Mouse (Mus musculus): ENCODE data around the gene Megf9. TPM values are rescaled to one million over a fixed set of nuclear protein-coding genes. Genes with fewer than 3 reads are reported as not detected.

Gene Megf9
- polyA plus RNA-seq, 1 experiment from 2014 or later = 4.3 TPM

GRCm38 (mm10) chr4:70391760-70392372 lies 142.9 kb downstream of the Megf9 start:
- Histone ChIP-seq H3K36me3 (ENCODE audit: control insufficient read depth, insufficient read depth) (no peaks in the 10 kb centered on the region), H3K9me3 (replicated peaks; ENCODE audit: control insufficient read depth, low read length) (no peaks in the 10 kb centered on the region), H3K4me3 (ENCODE audit: low read depth, low read length) (no peak overlapping the region), H3K4me1 (ENCODE audit: control insufficient read depth, low read depth, low read length) (no peaks in the 10 kb centered on the region), H3K27ac (ENCODE audit: low read length) (no peak overlapping the region), H3K4me2 (ENCODE audit: low read depth, low read length) (no peak overlapping the region), H3K27me3 (ENCODE audit: control insufficient read depth, insufficient read depth, low read depth, low read length) (no peaks in the 10 kb centered on the region), H3K9ac (ENCODE audit: low read depth, low read length) (no peak overlapping the region)
- no peak for ATAC-seq (ENCODE audit: low read depth)
- 77% methylated on average over 11 of the region's 11 CpGs for WGBS (ENCODE audit: insufficient replicate concordance)

- Histone ChIP-seq H3K27ac (ENCODE audit: low read length) (no peak overlapping the region), H3K27me3 (ENCODE audit: control insufficient read depth, insufficient read depth, low read depth, low read length) (no peaks in the 10 kb centered on the region), H3K4me2 (ENCODE audit: low read depth, low read length) (no peak overlapping the region), H3K36me3 (ENCODE audit: control insufficient read depth, insufficient read depth) (no peaks in the 10 kb centered on the region), H3K4me3 (ENCODE audit: low read depth, low read length) (no peak overlapping the region), H3K9me3 (replicated peaks; ENCODE audit: control insufficient read depth, low read length) (no peaks in the 10 kb centered on the region), H3K9ac (ENCODE audit: low read depth, low read length) (no peak overlapping the region), H3K4me1 (ENCODE audit: control insufficient read depth, low read depth, low read length) (no peaks in the 10 kb centered on the region)
- 82% methylated on average over 9 of the region's 9 CpGs for WGBS (ENCODE audit: insufficient replicate concordance)
- no peak for ATAC-seq (ENCODE audit: low read depth)
Observed at GRCm38 (mm10) chr4:70391073-70391472, 143.7 kb downstream of the Megf9 start.

GRCm38 (mm10) chr4:70386206-70386605 lies 148.6 kb downstream of the Megf9 start:
- no peak overlapping the region for H3K27ac ChIP-seq (ENCODE audit: low read length)
- H3K9ac ChIP-seq (ENCODE audit: low read depth, low read length) = no peak overlapping the region
- 82% methylated on average over 5 of the region's 5 CpGs for WGBS (ENCODE audit: insufficient replicate concordance)
- no peaks in the 10 kb centered on the region for H3K9me3 ChIP-seq (replicated peaks; ENCODE audit: control insufficient read depth, low read length)
- ATAC-seq (ENCODE audit: low read depth) = no peak
- H3K4me3 ChIP-seq (ENCODE audit: low read depth, low read length) = no peak overlapping the region
- H3K4me1 ChIP-seq (ENCODE audit: control insufficient read depth, low read depth, low read length) = no peaks in the 10 kb centered on the region
- H3K4me2 ChIP-seq (ENCODE audit: low read depth, low read length) = no peak overlapping the region
- H3K27me3 ChIP-seq (ENCODE audit: control insufficient read depth, insufficient read depth, low read depth, low read length) = no peaks in the 10 kb centered on the region
- H3K36me3 ChIP-seq (ENCODE audit: control insufficient read depth, insufficient read depth) = no peaks in the 10 kb centered on the region

GRCm38 (mm10) chr4:70377359-70377758 lies 157.4 kb downstream of the Megf9 start:
- no peaks in the 10 kb centered on the region for H3K27me3 ChIP-seq (ENCODE audit: control insufficient read depth, insufficient read depth, low read depth, low read length)
- no peak for ATAC-seq (ENCODE audit: low read depth)
- no peak overlapping the region for H3K9ac ChIP-seq (ENCODE audit: low read depth, low read length)
- no peak overlapping the region for H3K4me2 ChIP-seq (ENCODE audit: low read depth, low read length)
- H3K4me1 ChIP-seq (ENCODE audit: control insufficient read depth, low read depth, low read length) = no peaks in the 10 kb centered on the region
- no peak overlapping the region for H3K4me3 ChIP-seq (ENCODE audit: low read depth, low read length)
- no peaks in the 10 kb centered on the region for H3K36me3 ChIP-seq (ENCODE audit: control insufficient read depth, insufficient read depth)
- H3K9me3 ChIP-seq (replicated peaks; ENCODE audit: control insufficient read depth, low read length) = no peaks in the 10 kb centered on the region
- H3K27ac ChIP-seq (ENCODE audit: low read length) = no peak overlapping the region
- WGBS (ENCODE audit: insufficient replicate concordance) = 75% methylated on average over 4 of the region's 4 CpGs

Other genes starting within 250 kb of the Megf9 start
- gene Cdk5rap2, start 124.6 kb downstream of the Megf9 start, polyA plus RNA-seq (2015; fragmentation: Nextera tagmentation; extraction: Ambion mirVana) = 6.3 and 6.5 TPM in 2 replicates